Mouse (Mus musculus): ENCODE measurements around the gene Ddx21. TPM values are rescaled to one million over a fixed set of nuclear protein-coding genes. Genes with fewer than 3 reads are reported as not detected.

Ddx21 gene
- polyA plus RNA-seq, 1 experiment from 2014 or later: 37.5 TPM

GRCm38 (mm10) chr10:62553611-62554091 is 48.4 kb downstream of the Ddx21 start:
- no peak overlapping the region for H3K9ac ChIP-seq (ENCODE audit: low read length)

DNA sequence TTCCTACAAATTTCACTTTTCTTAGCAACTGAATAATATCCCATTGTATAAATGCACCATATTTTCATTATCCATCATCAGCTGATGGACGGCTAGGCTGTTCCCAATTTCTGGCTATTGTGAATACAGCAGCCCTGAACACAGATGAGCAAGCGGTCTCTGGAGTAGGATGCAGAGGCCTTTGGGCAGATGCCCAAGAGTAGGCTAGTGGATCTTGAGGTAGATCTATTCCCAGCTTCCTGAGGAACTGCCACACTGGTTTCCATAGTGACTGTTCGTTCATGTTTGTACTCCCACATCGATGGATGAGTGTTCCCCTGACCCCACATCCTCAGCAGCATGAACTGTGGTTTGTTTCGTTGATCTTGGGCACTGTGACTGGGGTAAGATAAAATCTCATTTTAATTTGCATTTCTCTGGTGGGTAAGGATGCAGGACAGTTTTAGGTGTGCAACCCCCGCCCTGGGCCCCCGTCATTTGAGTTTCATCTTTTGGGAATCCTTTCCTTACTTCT is 51.2 kb downstream of the Ddx21 start:
- Histone ChIP-seq H3K36me3 (ENCODE audit: control insufficient read depth, insufficient read depth, low read length) (no peaks in the 10 kb centered on the region), H3K27me3 (ENCODE audit: control insufficient read depth, insufficient read depth, low read length) (no peaks in the 10 kb centered on the region), H3K4me1 (ENCODE audit: control insufficient read depth, insufficient read depth, low read length) (no peaks in the 10 kb centered on the region), H3K9ac (ENCODE audit: low read length) (no peak overlapping the region), H3K4me2 (no peak overlapping the region), H3K4me3 (ENCODE audit: low read depth, low read length) (no peak overlapping the region), H3K9me3 (ENCODE audit: control insufficient read depth, low read length) (no peaks in the 10 kb centered on the region), H3K27ac (ENCODE audit: low read depth, low read length) (no peak overlapping the region)
- DNase-seq (ENCODE audit: low spot score, missing footprints): no peak
- 84% methylated on average over 7 of the region's 7 CpGs for WGBS
- ATAC-seq (ENCODE audit: low FRiP score): no peak

More at GRCm38 (mm10) chr10:62553611-62554091, 48.4 kb downstream of the Ddx21 start:
- Histone ChIP-seq H3K4me3 (ENCODE audit: low read depth, low read length) (no peak overlapping the region), H3K36me3 (ENCODE audit: control insufficient read depth, insufficient read depth, low read length) (no peaks in the 10 kb centered on the region; the same call in 1 of the 2 replicates), H3K9me3 (ENCODE audit: control insufficient read depth, low read length) (no peaks in the 10 kb centered on the region), H3K4me1 (ENCODE audit: control insufficient read depth, insufficient read depth, low read length) (no peaks in the 10 kb centered on the region), H3K27me3 (ENCODE audit: control insufficient read depth, insufficient read depth, low read length) (no peaks in the 10 kb centered on the region), H3K4me2 (no peak overlapping the region), H3K27ac (ENCODE audit: low read depth, low read length) (no peak overlapping the region)
- ATAC-seq (ENCODE audit: low FRiP score) (no peak), DNase-seq (ENCODE audit: low spot score, missing footprints) (no peak)
- 81% methylated on average over 12 of the region's 12 CpGs for WGBS

DNA sequence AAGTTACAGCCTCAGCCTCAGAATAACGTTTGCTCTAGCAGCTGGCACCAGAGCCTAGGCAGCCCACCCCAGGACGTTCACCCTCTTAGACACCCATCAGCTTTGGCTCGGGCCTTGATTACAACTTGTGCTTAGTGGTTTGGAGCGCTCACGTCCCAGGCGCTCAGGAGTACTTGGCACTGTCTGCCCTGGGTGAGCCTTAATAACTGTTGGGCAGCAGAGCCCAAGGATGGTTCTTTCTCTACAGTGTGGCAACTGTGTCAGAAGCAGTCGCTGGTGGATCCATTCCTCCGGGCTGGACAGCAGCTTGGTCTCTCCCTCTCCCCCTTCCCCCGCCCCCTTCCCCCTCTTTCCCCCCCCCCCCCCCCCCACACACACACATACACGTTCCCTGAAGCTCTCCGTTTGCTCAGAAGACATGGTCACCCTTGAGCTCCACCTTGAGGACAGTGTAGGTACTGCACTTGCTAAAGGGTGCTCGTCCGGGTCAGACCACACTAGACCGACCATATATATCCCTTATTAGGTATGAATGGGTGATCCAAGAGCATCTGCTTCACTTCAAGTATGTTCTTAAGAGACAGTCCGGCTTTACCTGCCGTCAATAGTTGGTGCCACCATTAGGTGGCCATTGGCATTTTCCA is 52.4 kb downstream of the Ddx21 start:
- no peaks in the 10 kb centered on the region for H3K9me3 ChIP-seq (ENCODE audit: control insufficient read depth, low read length)
- H3K4me3 ChIP-seq (ENCODE audit: low read depth, low read length): no peak overlapping the region
- WGBS: 26% methylated on average over 16 of the region's 16 CpGs
- no peaks in the 10 kb centered on the region for H3K27me3 ChIP-seq (ENCODE audit: control insufficient read depth, insufficient read depth, low read length)
- no peak overlapping the region for H3K9ac ChIP-seq (ENCODE audit: low read length)
- no peak overlapping the region for H3K4me2 ChIP-seq
- no peaks in the 10 kb centered on the region for H3K4me1 ChIP-seq (ENCODE audit: control insufficient read depth, insufficient read depth, low read length)
- no peak overlapping the region for H3K27ac ChIP-seq (ENCODE audit: low read depth, low read length)
- ATAC-seq (ENCODE audit: low FRiP score) (peak; percentile 59), DNase-seq (ENCODE audit: low spot score, missing footprints) (peak; percentile 97)
- H3K36me3 ChIP-seq (ENCODE audit: control insufficient read depth, insufficient read depth, low read length): no peaks in the 10 kb centered on the region

GRCm38 (mm10) chr10:62546441-62546840 is 55.6 kb downstream of the Ddx21 start:
- 86% methylated on average over 10 of the region's 10 CpGs for WGBS
- no peaks in the 10 kb centered on the region for H3K36me3 ChIP-seq (ENCODE audit: control insufficient read depth, insufficient read depth, low read length)
- no peaks in the 10 kb centered on the region for H3K27me3 ChIP-seq (ENCODE audit: control insufficient read depth, insufficient read depth, low read length)
- ATAC-seq (ENCODE audit: low FRiP score) (no peak), DNase-seq (ENCODE audit: low spot score, missing footprints) (no peak)
- H3K9ac ChIP-seq (ENCODE audit: low read length): no peak overlapping the region
- H3K4me1 ChIP-seq (ENCODE audit: control insufficient read depth, insufficient read depth, low read length): no peaks in the 10 kb centered on the region
- no peak overlapping the region for H3K27ac ChIP-seq (ENCODE audit: low read depth, low read length)
- H3K4me2 ChIP-seq: no peak overlapping the region
- H3K9me3 ChIP-seq (ENCODE audit: control insufficient read depth, low read length): no peaks in the 10 kb centered on the region
- H3K4me3 ChIP-seq (ENCODE audit: low read depth, low read length): no peak overlapping the region

- Histone ChIP-seq H3K9ac (ENCODE audit: low read length) (no peak overlapping the region), H3K4me3 (ENCODE audit: low read depth, low read length) (no peak overlapping the region), H3K4me1 (ENCODE audit: control insufficient read depth, insufficient read depth, low read length) (no peaks in the 10 kb centered on the region), H3K9me3 (ENCODE audit: control insufficient read depth, low read length) (no peaks in the 10 kb centered on the region), H3K4me2 (no peak overlapping the region), H3K27me3 (ENCODE audit: control insufficient read depth, insufficient read depth, low read length) (no peaks in the 10 kb centered on the region), H3K27ac (ENCODE audit: low read depth, low read length) (no peak overlapping the region), H3K36me3 (ENCODE audit: control insufficient read depth, insufficient read depth, low read length) (no peaks in the 10 kb centered on the region)
- no peak for ATAC-seq (ENCODE audit: low FRiP score)
- DNase-seq (ENCODE audit: low spot score, missing footprints): no peak
Observed at GRCm38 (mm10) chr10:62545759-62546158, 56.3 kb downstream of the Ddx21 start.

DNA sequence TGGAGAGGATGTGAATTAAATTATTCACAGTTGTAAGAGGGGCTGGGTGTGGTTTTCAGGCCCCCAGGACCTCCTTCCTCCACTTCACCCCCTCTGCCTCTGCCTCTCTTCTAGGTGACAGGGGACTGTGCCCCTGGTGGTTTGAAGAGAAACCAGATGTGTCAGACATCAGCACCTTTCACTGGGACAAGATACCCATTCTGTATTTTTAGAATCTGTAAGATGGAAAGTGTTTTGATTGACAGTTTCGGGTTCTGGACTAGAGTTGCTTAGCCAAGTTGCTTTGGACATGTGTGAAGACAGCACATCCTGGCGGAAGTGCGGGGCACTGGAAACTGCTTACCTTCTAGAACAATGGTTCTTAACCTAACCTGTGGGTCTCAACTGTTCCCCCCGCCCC is 57.8 kb downstream of the Ddx21 start:
- no peaks in the 10 kb centered on the region for H3K9me3 ChIP-seq (ENCODE audit: control insufficient read depth, low read length)
- H3K36me3 ChIP-seq (ENCODE audit: control insufficient read depth, insufficient read depth, low read length): no peaks in the 10 kb centered on the region
- DNase-seq (ENCODE audit: low spot score, missing footprints) (no peak), ATAC-seq (ENCODE audit: low FRiP score) (no peak)
- no peak overlapping the region for H3K4me3 ChIP-seq (ENCODE audit: low read depth, low read length)
- 88% methylated on average over 4 of the region's 4 CpGs for WGBS
- no peak overlapping the region for H3K9ac ChIP-seq (ENCODE audit: low read length)
- no peak overlapping the region for H3K4me2 ChIP-seq
- H3K4me1 ChIP-seq (ENCODE audit: control insufficient read depth, insufficient read depth, low read length): no peaks in the 10 kb centered on the region
- H3K27me3 ChIP-seq (ENCODE audit: control insufficient read depth, insufficient read depth, low read length): no peaks in the 10 kb centered on the region
- H3K27ac ChIP-seq (ENCODE audit: low read depth, low read length): no peak overlapping the region

DNA sequence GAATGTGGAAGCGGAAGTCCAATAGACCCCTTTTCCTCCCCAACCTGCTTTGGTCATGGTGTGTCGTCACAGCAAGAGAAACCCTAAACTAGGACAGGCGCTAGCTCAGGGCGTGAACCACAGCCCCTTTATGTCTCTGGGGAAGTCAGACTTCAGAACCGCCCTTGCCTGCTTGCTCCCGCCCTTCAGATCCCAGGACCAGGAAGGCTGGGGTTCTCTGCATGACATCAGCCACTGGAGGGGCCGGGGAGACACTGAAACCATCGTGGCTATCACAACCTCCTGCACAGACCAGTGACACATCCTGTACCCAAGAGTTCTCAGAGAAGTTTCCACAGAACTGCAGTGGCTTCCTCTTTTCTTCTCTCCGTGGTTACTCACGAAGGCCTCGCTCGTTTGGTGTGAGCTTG is 58.7 kb downstream of the Ddx21 start:
- DNase-seq (ENCODE audit: low spot score, missing footprints): no peak
- no peaks in the 10 kb centered on the region for H3K27me3 ChIP-seq (ENCODE audit: control insufficient read depth, insufficient read depth, low read length)
- H3K4me2 ChIP-seq: no peak overlapping the region
- no peak overlapping the region for H3K27ac ChIP-seq (ENCODE audit: low read depth, low read length)
- 80% methylated on average over 12 of the region's 12 CpGs for WGBS
- no peak overlapping the region for H3K9ac ChIP-seq (ENCODE audit: low read length)
- H3K4me3 ChIP-seq (ENCODE audit: low read depth, low read length): no peak overlapping the region
- no peaks in the 10 kb centered on the region for H3K9me3 ChIP-seq (ENCODE audit: control insufficient read depth, low read length)
- no peak for ATAC-seq (ENCODE audit: low FRiP score)
- H3K36me3 ChIP-seq (ENCODE audit: control insufficient read depth, insufficient read depth, low read length): no peaks in the 10 kb centered on the region
- H3K4me1 ChIP-seq (ENCODE audit: control insufficient read depth, insufficient read depth, low read length): no peaks in the 10 kb centered on the region

DNA sequence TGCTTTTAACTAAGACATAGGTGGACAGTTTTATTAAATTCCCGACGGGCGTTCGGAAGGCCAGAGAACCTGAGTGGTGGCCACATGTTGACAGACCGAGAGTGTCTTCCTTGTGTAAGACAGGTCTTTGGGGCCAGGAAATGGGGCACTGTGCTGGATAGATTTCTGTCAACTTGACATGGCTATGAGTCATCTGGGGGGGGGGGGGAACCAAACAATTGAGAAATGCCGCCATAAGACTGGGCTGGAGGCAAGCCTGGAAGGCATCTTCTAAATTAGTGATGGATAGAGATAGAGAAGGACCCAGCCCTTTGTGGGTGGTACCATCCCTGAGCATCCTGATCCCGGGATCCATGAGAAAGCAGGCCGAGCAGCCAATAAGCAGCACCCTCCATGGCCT is 59.2 kb downstream of the Ddx21 start:
- ATAC-seq (ENCODE audit: low FRiP score): no peak
- 92% methylated on average over 8 of the region's 8 CpGs for WGBS
- H3K4me3 ChIP-seq (ENCODE audit: low read depth, low read length): no peak overlapping the region
- DNase-seq (ENCODE audit: low spot score, missing footprints): no peak
- no peak overlapping the region for H3K9ac ChIP-seq (ENCODE audit: low read length)
- H3K4me1 ChIP-seq (ENCODE audit: control insufficient read depth, insufficient read depth, low read length): no peaks in the 10 kb centered on the region
- no peaks in the 10 kb centered on the region for H3K27me3 ChIP-seq (ENCODE audit: control insufficient read depth, insufficient read depth, low read length)
- no peak overlapping the region for H3K4me2 ChIP-seq
- no peaks in the 10 kb centered on the region for H3K36me3 ChIP-seq (ENCODE audit: control insufficient read depth, insufficient read depth, low read length)
- H3K27ac ChIP-seq (ENCODE audit: low read depth, low read length): no peak overlapping the region
- no peaks in the 10 kb centered on the region for H3K9me3 ChIP-seq (ENCODE audit: control insufficient read depth, low read length)

DNA sequence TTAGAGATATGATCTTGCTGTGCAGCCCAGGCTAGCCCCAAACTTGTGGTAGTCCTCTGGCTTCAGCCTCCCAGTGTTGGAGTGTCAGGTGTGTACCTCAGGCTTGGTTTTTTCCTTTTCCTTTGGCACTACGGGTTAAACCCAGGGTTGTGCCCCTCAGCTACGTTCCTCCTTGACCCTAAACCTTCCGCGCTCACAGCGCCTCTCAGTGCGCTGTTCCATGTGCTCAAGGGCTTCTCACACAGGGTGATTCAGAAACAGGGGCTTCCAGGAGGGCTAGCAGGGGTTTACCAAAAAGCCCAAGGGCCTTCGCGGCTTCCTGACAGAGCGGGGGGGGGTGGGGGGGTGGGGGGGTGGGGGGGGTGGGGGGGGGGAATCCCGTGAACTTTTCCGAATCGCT is 59.6 kb downstream of the Ddx21 start:
- WGBS: 98% methylated on average over 12 of the region's 12 CpGs
- Histone ChIP-seq H3K27me3 (ENCODE audit: control insufficient read depth, insufficient read depth, low read length) (no peaks in the 10 kb centered on the region), H3K9me3 (ENCODE audit: control insufficient read depth, low read length) (no peaks in the 10 kb centered on the region), H3K36me3 (ENCODE audit: control insufficient read depth, insufficient read depth, low read length) (no peaks in the 10 kb centered on the region), H3K4me1 (ENCODE audit: control insufficient read depth, insufficient read depth, low read length) (no peaks in the 10 kb centered on the region), H3K4me3 (ENCODE audit: low read depth, low read length) (no peak overlapping the region), H3K27ac (ENCODE audit: low read depth, low read length) (no peak overlapping the region), H3K9ac (ENCODE audit: low read length) (no peak overlapping the region), H3K4me2 (no peak overlapping the region)
- ATAC-seq (ENCODE audit: low FRiP score) (no peak), DNase-seq (ENCODE audit: low spot score, missing footprints) (no peak)
